Mouse (Mus musculus) hindlimb bud, embryonic 11.5 days (tissue): ENCODE results near the gene Dlk2.

Experiments used
- DNase-seq: peaks from one replicate; pipeline ENCODE4 v3.0.0-alpha.2; 2012; ENCODE audit warnings: low read depth, low spot score; ENCODE audit errors: extremely low spot score

The Dlk2 gene

GRCm38 (mm10) chr17:46297364-46298219 is at the start of gene Dlk2:
Gene Dlk2 (plus strand): TSS chr17:46297421.
- DNase-seq, result no peak

DNA sequence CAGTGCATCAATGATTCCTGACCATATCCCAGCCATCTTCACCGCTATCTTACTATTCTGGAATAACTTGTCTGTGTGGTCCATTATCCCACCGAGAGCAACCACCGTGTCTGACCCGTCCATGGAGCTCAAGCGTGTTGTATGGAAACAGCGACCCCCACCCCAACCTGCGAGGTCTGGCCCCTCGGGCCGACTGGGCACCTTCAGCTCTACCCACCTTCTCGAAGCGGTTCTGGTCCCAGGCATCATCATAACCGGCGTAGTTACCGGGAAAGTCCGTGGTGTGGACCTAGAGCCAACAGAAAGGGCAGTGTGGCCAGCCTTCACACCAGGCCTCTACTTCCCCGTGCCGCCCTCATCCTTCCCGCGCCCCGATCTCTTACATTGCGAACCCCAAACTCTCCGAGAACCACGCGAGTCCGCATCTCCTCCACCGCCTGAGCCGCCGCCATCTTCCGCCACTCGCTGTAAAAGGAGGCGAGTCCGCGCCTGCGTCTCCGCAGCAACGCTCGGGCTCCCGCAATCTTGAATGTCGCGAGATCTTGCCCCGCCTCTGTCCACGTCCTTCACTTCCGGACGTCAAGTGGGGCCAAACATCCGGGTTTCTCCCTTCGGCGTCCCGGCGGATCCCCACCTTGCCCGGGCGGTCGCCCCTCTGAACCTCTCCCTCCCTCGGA is 49.6 kb upstream of the Dlk2 start, which contains the start of the genes Polr1c and Yipf3:
Gene Polr1c (minus strand): TSS at position 543 of the 677 bp plus-strand sequence.
Gene Yipf3 (plus strand): TSS at position 569 of the 677 bp plus-strand sequence.
- DNase-seq, result peak; percentile 81

GRCm38 (mm10) chr17:46248189-46248522 is 49.1 kb upstream of the Dlk2 start:
- DNase-seq, result no peak

- no peak for DNase-seq
These were observed 46.0 kb upstream of the Dlk2 start for GRCm38 (mm10) chr17:46251174-46251573.

DNA sequence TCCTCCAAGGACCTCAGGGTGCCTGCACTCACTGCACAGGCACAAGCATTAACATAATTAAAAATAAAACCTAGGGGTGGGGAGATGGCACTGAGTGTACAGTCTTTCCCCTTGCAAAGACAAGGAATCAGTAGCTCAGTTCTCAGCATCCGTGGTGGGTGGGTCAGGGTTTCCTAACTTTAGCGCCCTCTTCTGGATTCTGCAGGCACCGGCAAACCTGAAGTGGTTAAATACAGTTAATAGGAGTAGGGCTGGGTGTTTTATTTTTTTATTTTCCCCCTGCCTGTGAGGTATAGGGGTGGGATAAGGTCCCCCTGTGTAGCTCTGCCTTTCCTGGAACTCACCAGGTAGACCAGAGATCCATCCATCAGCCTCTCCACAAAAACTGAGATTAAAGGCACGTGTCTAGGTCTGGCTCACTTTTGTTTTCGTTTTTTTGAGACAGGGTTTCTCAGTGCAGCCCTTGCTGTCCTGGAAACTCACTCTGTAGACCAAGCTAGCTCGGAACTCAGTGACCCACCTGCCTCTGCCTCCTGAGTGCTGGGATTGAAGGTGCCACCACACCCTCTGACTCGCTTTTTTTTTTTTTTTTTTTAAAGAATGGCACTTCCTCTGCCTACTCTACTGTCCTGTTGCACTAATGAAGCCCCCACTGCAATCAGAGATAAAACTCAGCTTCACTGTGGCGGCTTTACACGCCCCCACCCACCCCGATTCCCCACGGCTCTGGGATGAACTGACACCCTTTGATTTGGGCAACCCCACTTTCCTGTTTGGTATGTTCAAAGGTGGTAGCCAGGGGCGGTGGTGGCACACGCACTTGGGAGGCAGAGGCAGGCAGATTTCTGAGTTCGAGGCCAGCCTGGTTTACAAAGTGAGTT is 44.4 kb upstream of the Dlk2 start:
- no peak for DNase-seq

- DNase-seq, result no peak
These were observed 43.7 kb upstream of the Dlk2 start, which contains the start of gene Lrrc73 for GRCm38 (mm10) chr17:46253452-46254084. Gene Lrrc73 (plus strand): TSS chr17:46253531.

DNA sequence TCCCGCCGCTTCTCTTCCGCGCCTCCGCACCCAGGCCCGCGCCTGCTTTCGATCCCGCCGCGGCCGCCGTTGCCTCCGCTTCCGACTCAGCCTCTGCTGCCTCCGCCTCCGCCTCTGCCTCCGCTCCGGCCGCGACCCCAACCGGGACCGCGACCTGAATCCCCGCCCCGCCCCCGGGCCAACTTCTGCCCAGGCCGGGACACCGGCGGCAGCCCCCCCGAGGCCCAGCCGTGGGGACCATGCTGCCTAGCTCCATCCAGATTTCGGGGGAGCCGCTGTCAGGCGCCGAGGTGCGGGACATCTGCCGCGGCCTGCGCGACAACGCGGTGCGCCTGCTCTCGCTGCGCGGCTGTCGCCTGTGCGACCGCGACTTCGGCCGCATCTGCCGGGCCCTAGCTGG is 43.1 kb upstream of the Dlk2 start:
- no peak for DNase-seq

DNA sequence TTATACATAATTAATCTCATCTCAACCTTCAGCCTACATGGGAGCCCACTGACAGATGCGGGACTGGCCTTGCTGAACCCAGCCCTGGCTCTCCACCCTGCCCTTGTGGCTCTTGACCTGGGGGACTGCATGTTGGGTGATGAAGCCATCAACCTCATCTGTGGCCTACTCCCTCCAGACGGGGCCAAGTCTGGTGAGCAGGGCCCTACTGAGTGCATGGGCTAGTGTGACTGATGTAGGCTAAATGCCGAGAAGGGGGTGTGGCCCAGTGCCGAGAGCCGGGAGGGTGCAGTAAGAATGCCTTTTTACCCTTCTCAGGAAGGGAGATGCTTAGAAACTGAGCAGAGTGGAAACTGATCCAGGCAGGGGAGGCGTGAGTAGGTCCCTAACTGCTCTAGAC is 42.1 kb upstream of the Dlk2 start:
- DNase-seq, result no peak

DNA sequence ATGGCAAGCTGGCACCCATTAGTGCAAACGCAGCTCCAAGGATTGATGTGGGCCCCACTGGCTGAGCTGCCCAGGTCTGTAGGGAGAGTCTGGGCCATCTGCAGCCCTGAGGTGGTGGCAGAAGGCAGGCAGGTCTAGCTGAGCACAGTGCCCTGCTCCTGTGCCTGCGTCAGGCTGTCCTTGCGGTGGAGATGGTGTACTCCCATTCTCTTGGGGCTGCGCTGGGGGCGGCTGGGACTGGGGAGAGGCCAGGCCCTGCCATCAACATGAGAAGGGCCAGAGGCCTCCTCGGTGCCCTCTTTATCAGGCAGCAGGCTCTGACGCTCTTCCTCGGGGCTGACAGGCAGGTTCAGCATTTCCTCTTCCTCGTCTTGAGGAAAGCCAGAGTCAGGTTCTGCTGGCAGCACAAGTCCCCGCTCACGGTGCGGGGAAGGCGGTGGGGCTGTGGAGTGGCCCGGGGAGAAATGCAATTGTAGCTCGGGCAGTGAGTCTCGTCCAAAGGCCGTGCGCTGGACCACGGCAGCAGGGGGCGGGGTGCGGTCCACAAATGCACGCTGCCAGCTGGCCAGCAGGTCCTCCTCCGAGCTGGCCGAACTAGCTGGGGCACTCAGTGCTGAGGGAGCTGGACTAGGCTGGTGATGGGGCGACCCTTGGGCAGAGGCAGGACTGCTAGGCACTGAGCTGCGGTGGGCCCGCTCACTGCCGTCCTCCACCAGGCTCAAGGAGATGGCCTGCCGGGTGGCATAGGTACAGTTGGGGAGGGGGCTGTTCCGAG is 38.8 kb upstream of the Dlk2 start:
- no peak for DNase-seq

- DNase-seq, result no peak
These were observed 37.5 kb upstream of the Dlk2 start for GRCm38 (mm10) chr17:46259675-46260074.

GRCm38 (mm10) chr17:46262201-46262694 is 35.0 kb upstream of the Dlk2 start:
- DNase-seq, result no peak

DNA sequence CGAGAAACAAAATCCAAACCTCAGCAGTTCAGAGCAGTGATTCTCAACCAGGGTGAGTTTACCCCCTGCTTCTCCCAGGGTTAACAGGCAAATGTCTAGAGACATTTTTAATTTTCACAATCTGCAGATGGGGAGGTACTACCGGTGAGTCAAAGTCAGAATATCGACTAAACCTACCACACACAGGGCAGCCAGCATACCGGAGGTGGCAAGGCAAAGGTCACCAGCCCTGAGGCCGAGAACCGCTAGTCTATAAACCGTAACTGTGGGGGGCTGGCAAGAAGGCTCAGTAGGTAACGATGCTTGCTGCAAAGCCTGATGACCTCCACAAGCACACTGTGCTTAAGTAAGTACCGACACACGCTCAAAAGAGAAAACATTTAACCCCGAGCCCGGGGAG is 31.7 kb upstream of the Dlk2 start:
- no peak for DNase-seq

DNA sequence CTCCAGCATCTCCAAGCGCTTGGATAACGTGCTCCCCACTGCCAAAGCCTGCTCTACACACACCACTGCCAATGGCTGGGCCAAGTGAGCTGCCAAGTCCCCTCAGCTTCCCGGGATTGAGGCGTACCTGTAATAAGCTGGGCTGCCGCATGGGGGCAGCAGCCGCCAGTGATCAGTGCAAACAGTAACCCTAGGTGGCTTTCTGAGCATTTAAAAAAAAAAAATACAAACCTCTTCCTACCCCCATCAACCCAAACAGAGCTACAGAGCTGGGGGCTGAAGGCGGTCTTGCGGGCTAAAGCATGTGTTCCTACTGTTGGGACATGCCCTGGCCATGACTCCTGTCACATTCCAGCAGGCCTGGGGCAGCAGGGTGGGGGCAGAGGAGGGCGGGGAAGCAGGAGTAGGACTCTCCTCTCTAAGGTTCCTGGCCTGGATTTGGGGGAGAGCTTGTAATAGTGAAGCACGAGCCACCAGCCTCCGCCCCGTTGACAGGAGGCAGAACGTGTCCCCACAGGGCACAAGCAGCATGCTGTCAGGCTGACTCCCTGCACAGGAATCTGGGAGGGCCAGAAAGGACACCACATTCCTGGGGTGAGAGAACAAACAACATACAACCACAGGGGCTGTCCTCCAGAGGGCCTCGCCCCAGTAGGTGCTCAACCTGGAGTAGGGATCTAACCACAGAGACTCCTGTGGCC is 31.2 kb upstream of the Dlk2 start:
- DNase-seq, result no peak

DNA sequence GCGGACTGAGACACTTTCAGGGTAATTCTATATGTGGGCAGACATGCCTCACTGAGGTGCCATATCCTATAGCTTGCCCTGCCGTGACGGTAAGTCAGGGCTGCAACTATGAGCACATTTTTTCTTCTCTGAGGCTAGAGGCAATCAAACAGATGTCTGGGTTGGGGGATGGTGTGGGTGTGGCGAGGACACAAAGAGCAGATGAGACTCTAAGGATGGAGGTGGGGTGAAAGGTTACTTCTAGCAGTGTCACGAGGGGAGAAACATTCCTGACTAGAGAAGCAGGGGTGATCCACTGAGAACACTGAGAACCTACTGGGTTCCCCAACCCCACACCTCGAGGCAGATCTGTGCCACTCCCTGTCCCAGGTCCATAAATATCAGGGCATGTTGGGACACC is 30.2 kb upstream of the Dlk2 start:
- no peak for DNase-seq

DNA sequence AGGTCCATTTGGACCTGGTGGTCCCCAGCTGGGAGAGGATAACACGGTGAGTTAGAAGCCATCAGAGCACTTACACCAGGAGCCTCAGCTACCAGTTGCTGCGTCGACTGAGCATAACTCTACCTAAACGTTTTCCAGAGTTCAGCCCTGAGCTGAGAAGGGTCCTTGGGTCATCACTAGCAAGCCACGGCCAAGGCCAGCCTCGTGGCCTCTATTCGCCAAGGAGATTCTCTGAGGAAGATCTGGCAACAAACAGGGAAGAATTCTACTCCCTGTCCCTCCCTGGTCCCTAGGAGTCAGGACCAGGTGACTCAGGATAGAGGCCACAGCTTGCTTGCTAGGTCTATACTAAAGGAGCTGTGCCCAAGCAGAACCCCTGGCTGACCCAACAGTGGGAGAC is 29.7 kb upstream of the Dlk2 start:
- no peak for DNase-seq

DNA sequence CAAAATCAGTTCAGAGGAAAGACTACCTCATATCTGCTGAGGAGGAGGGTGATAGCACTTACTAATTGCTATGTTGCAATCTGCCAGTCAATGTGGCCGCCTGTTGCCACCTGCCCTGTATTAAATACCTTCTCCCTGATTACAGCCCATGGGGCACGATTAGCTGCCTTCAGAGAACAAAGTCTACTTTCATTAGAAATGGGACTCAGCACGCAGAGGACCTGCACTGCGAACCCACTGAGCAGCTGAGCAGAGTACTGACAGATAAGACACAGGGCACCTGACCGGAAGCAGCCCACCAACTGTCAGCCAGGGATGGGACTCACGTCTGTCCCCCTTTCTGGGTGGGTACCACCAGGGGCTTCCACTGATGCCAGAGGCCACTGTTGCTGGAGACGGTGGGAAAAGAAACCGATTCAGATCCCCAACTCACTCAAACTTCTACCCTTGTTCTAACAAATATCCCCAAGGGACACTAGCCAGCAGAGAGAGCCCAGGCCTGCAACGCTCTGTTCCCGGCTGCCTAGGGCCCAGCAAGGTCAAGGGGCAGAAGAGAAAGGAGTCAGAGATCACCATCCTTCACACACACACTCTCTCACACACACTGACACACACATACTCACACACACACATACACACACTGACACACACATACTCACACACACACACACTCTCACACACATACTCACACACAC is 29.0 kb upstream of the Dlk2 start:
- DNase-seq, result no peak

GRCm38 (mm10) chr17:46269771-46270534 is 27.3 kb upstream of the Dlk2 start:
- no peak for DNase-seq

GRCm38 (mm10) chr17:46272058-46272457 is 25.2 kb upstream of the Dlk2 start:
- no peak for DNase-seq
